Mouse (Mus musculus): ENCODE measurements around the gene Vamp1. TPM values are rescaled to one million over a fixed set of nuclear protein-coding genes. Genes with fewer than 3 reads are reported as not detected.

Gene Vamp1
- total and polyA plus RNA-seq, 3 experiments, result 1.9 to 4.6 (median 3.1) TPM

DNA sequence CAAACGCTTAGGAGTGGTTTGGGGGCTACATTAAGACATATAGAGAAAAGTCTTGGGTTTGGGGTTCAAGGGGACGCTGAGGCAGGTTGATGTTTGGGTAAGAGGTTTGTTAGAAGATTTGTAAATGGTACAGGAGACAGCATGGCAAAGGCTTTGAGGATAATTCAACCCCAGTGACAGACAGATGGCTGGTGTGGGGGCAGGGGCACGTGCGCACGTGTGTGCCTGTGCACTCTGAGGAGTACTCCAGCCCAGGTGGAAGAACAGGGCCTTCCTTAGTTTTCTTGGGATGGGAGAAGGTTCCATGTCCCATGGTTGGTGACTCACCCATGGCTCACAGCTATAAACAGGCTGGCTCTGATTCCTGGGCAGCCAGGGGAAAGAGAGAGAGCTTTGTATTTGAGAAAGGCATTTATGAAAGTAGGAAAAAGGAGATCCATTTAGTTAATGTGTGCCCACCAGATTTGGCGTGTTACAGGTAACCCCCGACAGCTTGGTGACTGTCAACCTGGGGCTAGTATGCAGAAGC, 40.2 kb downstream of the Vamp1 start:
- dilution Hi-C loops (cut with MboI; ENCODE audit: extremely low pct_ligation_motif_present, extremely low pct_unique_long_range_greater_than_20kb, low sequenced_read_pairs) (no loop called here), in situ Hi-C loops (cut with MboI; ENCODE audit: low pct_ligation_motif_present, low pct_unique_long_range_greater_than_20kb, low sequenced_read_pairs) (no loop called here)
- TF ChIP-seq POLR2AphosphoS2 (IDR thresholded peaks at IDR 0.05; ENCODE audit: low read depth, low read length) (no peak), E2F4 (IDR thresholded peaks at IDR 0.05; ENCODE audit: insufficient replicate concordance, low read depth, low read length) (no peak), ZKSCAN1 (IDR thresholded peaks at IDR 0.05; ENCODE audit: borderline replicate concordance, low read depth, low read length) (no peak), CHD1 (IDR thresholded peaks at IDR 0.05; ENCODE audit: low read depth, low read length) (no peak)
- Histone ChIP-seq H3K4me3 (replicated peaks in 1 of 3; ENCODE audit: low read depth in 2 of 3, low read length in 2 of 3, poor library complexity in 1 of 3) (no peak overlapping the region), H3K79me2 (replicated peaks; ENCODE audit: control insufficient read depth, extremely low read depth, insufficient read depth, poor library complexity, severe bottlenecking) (no peaks in the 10 kb centered on the region), H3K9ac (ENCODE audit: insufficient read depth, low read depth) (peak overlapping the region; percentile 28; the same call in 1 of the 2 replicates), H3K4me2 (ENCODE audit: insufficient read depth, low read depth, poor library complexity, severe bottlenecking) (no peak overlapping the region), H3K27me3 (replicated peaks) (no peaks in the 10 kb centered on the region), H3K36me3 (replicated peaks in 1 of 2; ENCODE audit: control insufficient read depth in 1 of 2, insufficient read depth in 1 of 2, low read length in 1 of 2) (no peaks in the 10 kb centered on the region), H3K27ac (ENCODE audit: insufficient read depth, low read depth) (no peak overlapping the region), H3K4me1 (ENCODE audit: control insufficient read depth in 1 of 2, insufficient read depth in 2 of 2) (peaks cover 4 to 26% of the 10 kb centered on the region in 2 experiments), H3K9me3 (replicated peaks; ENCODE audit: low read length) (peaks cover 8% of the 10 kb centered on the region)
- no peak for DNase-seq (ENCODE audit: extremely low read depth)

DNA sequence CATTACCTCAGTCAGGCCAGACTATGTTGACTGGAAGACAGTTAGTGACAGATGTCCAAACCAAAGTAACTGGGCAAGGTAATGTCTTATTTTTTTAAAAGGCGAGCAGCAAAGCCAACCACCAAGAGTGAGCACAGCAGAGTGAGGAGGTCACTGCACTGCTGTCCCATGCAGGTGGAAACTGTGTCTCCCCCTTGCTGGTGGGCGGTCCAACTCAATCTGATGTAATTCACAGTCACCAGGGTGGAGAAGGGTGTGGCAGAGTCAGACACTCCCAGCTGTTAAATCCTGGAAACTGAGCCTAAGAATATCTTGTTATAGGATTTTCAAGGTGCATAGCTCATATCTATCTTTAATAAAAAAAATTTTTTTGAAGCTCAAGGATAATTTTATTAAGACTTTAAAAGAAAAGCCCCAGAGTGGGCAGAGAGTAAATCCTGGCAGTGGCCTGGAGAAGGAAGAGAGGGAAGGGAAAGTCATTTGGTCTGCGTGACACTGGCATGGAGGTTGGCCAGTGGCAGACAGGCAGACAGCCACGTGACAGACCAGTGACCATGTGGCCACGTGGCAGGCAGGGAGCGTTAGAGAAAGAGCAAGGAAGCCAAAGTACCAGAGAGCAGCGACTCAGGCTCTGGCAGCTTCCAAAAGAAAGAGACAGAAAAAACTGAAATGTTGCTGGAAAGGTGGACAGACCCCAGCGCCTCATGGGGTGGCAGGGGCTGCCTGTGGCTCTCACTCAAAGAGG, 41.0 kb downstream of the Vamp1 start:
- H3K4me2 ChIP-seq (ENCODE audit: insufficient read depth, low read depth, poor library complexity, severe bottlenecking), result no peak overlapping the region

GRCm38 (mm10) chr6:125260006-125260555, 44.7 kb downstream of the Vamp1 start:
- Histone ChIP-seq H3K79me2 (replicated peaks; ENCODE audit: control insufficient read depth, extremely low read depth, insufficient read depth, poor library complexity, severe bottlenecking) (no peaks in the 10 kb centered on the region), H3K27ac (ENCODE audit: insufficient read depth, low read depth) (no peak overlapping the region), H3K9ac (ENCODE audit: insufficient read depth, low read depth) (no peak overlapping the region), H3K36me3 (replicated peaks in 1 of 2; ENCODE audit: control insufficient read depth in 1 of 2, insufficient read depth in 1 of 2, low read length in 1 of 2) (no peaks in the 10 kb centered on the region), H3K27me3 (replicated peaks) (peaks cover 3% of the 10 kb centered on the region), H3K4me2 (ENCODE audit: insufficient read depth, low read depth, poor library complexity, severe bottlenecking) (no peak overlapping the region), H3K4me1 (ENCODE audit: control insufficient read depth in 1 of 2, insufficient read depth in 2 of 2) (peaks cover 4 to 12% of the 10 kb centered on the region in 2 experiments), H3K9me3 (replicated peaks; ENCODE audit: low read length) (peaks cover 4% of the 10 kb centered on the region), H3K4me3 (replicated peaks in 1 of 3; ENCODE audit: low read depth in 2 of 3, low read length in 2 of 3, poor library complexity in 1 of 3) (no peak overlapping the region)
- in situ Hi-C loops (cut with MboI; ENCODE audit: low pct_ligation_motif_present, low pct_unique_long_range_greater_than_20kb, low sequenced_read_pairs), result no loop called here
- dilution Hi-C loops (cut with MboI; ENCODE audit: extremely low pct_ligation_motif_present, extremely low pct_unique_long_range_greater_than_20kb, low sequenced_read_pairs), result no loop called here
- no peak for DNase-seq (ENCODE audit: extremely low read depth)
- no peak for TF ChIP-seq TCF12 (IDR thresholded peaks at IDR 0.05; ENCODE audit: low read depth, low read length)
- TF ChIP-seq MAX (IDR thresholded peaks at IDR 0.05; ENCODE audit: low read length), result no peak
- no peak for TF ChIP-seq MYC (IDR thresholded peaks at IDR 0.05; ENCODE audit: low read depth, low read length)
- no peak for TF ChIP-seq NRF1 (IDR thresholded peaks at IDR 0.05; ENCODE audit: low read depth, low read length)
- TF ChIP-seq SIN3A (IDR thresholded peaks at IDR 0.05; ENCODE audit: low read length), result no peak
- no peak for TF ChIP-seq RAD21 (IDR thresholded peaks at IDR 0.05; ENCODE audit: low read depth, low read length)
- no peak for TF ChIP-seq USF2 (conservative IDR thresholded peaks at IDR 0.05; ENCODE audit: low read depth, low read length)
- TF ChIP-seq ELF1 (IDR thresholded peaks at IDR 0.05; ENCODE audit: low read depth, low read length), result no peak
- TF ChIP-seq POLR2A (IDR thresholded peaks at IDR 0.05; ENCODE audit: low read depth, low read length), result no peak
- TF ChIP-seq KAT2A (IDR thresholded peaks at IDR 0.05; ENCODE audit: insufficient replicate concordance, low read length), result no peak
- no peak for TF ChIP-seq IRF4 (IDR thresholded peaks at IDR 0.05; ENCODE audit: low read depth, low read length)
- TF ChIP-seq CHD2 (IDR thresholded peaks at IDR 0.05; ENCODE audit: low read length), result no peak
- TF ChIP-seq ETS1 (conservative IDR thresholded peaks at IDR 0.05; ENCODE audit: low read depth, low read length), result no peak
- no peak for TF ChIP-seq PAX5 (IDR thresholded peaks at IDR 0.05; ENCODE audit: low read length)
- TF ChIP-seq E2F4 (IDR thresholded peaks at IDR 0.05; ENCODE audit: insufficient replicate concordance, low read depth, low read length), result no peak
- TF ChIP-seq NELFE (IDR thresholded peaks at IDR 0.05; ENCODE audit: low read depth, low read length), result no peak
- no peak for TF ChIP-seq ZNF384 (IDR thresholded peaks at IDR 0.05; ENCODE audit: low read depth, low read length)

More for the DNA sequence above, 41.0 kb downstream of the Vamp1 start:
- Histone ChIP-seq H3K4me1 (ENCODE audit: control insufficient read depth in 1 of 2, insufficient read depth in 2 of 2) (peaks cover 4 to 26% of the 10 kb centered on the region in 2 experiments), H3K9me3 (replicated peaks; ENCODE audit: low read length) (peaks cover 8% of the 10 kb centered on the region), H3K79me2 (replicated peaks; ENCODE audit: control insufficient read depth, extremely low read depth, insufficient read depth, poor library complexity, severe bottlenecking) (no peaks in the 10 kb centered on the region), H3K4me3 (replicated peaks in 1 of 3; ENCODE audit: low read depth in 2 of 3, low read length in 2 of 3, poor library complexity in 1 of 3) (no peak overlapping the region), H3K27me3 (replicated peaks) (peaks cover 2% of the 10 kb centered on the region), H3K9ac (ENCODE audit: insufficient read depth, low read depth) (peak overlapping the region; percentile 28; the same call in 1 of the 2 replicates), H3K36me3 (replicated peaks in 1 of 2; ENCODE audit: control insufficient read depth in 1 of 2, insufficient read depth in 1 of 2, low read length in 1 of 2) (no peaks in the 10 kb centered on the region), H3K27ac (ENCODE audit: insufficient read depth, low read depth) (no peak overlapping the region)
- TF ChIP-seq MAFK (IDR thresholded peaks at IDR 0.05; ENCODE audit: insufficient replicate concordance, low read length) (no peak), TBP (conservative IDR thresholded peaks at IDR 0.05; ENCODE audit: low read depth, low read length) (no peak), JUN (IDR thresholded peaks at IDR 0.05; ENCODE audit: insufficient read depth, low read depth, low read length) (no peak), EP300 (IDR thresholded peaks at IDR 0.05; ENCODE audit: low read length) (no peak), NELFE (IDR thresholded peaks at IDR 0.05; ENCODE audit: low read depth, low read length) (no peak), MEF2A (IDR thresholded peaks at IDR 0.05; ENCODE audit: borderline replicate concordance, low read depth, low read length) (no peak), ZC3H11A (IDR thresholded peaks at IDR 0.05; ENCODE audit: low read depth, low read length) (no peak), MAX (IDR thresholded peaks at IDR 0.05; ENCODE audit: low read length) (peak; percentile 66; the same call in 1 of the 2 replicates), MYC (IDR thresholded peaks at IDR 0.05; ENCODE audit: low read depth, low read length) (no peak), MXI1 (IDR thresholded peaks at IDR 0.05; ENCODE audit: low read depth, low read length) (no peak), USF1 (IDR thresholded peaks at IDR 0.05; ENCODE audit: low read depth, low read length) (peak; percentile 30)
- DNase-seq (ENCODE audit: extremely low read depth), result no peak
- dilution Hi-C loops (cut with MboI; ENCODE audit: extremely low pct_ligation_motif_present, extremely low pct_unique_long_range_greater_than_20kb, low sequenced_read_pairs), result no loop called here
- in situ Hi-C loops (cut with MboI; ENCODE audit: low pct_ligation_motif_present, low pct_unique_long_range_greater_than_20kb, low sequenced_read_pairs), result no loop called here

All from CH12.LX (cell line).